Mouse (Mus musculus) CH12.LX (cell line): ENCODE data around the gene Zmynd8. TPM values are rescaled to one million over a fixed set of nuclear protein-coding genes. Genes with fewer than 3 reads are reported as not detected.

Experiments used
- DNase-seq: peaks from one replicate; pipeline ENCODE4 v3.0.0-alpha.2; 2013; ENCODE audit errors: extremely low read depth
- H3K27ac ChIP-seq: 2 replicates; pipeline ENCODE4 v1.5.1; 2012; ENCODE audit warnings: low read depth, mild to moderate bottlenecking, control low read depth, moderate library complexity; ENCODE audit not compliant: insufficient read depth
- H3K27me3 ChIP-seq: replicated peaks from 2 replicates; pipeline ENCODE3; 2012; ENCODE audit warnings: inconsistent platforms
- H3K36me3 ChIP-seq, 2 experiments: replicated peaks in 1 of 2; 2 replicates each; pipeline versions ENCODE3 to v1.6.1; 2012; ENCODE audit warnings: inconsistent platforms in 1 of 2, low read length in 1 of 2, mild to moderate bottlenecking in 1 of 2, mixed read lengths in 1 of 2, moderate library complexity in 1 of 2; ENCODE audit not compliant: control insufficient read depth in 1 of 2, insufficient read depth in 1 of 2
- H3K4me1 ChIP-seq, 2 experiments: 2 replicates each; pipeline ENCODE4 v1.6.1; 2012; ENCODE audit warnings: inconsistent platforms in 1 of 2, moderate library complexity in 1 of 2; ENCODE audit not compliant: insufficient read depth in 2 of 2, control insufficient read depth in 1 of 2
- H3K4me2 ChIP-seq: 2 replicates; pipeline ENCODE4 v1.6.1; 2012; ENCODE audit warnings: low read depth, mild to moderate bottlenecking, control low read depth; ENCODE audit not compliant: poor library complexity, insufficient read depth, severe bottlenecking
- H3K4me3 ChIP-seq, 3 experiments: fragments of 150-350 bp in 1 of 3; sonication (generic) in 1 of 3; replicated peaks in 1 of 3; 2 replicates each; pipeline versions ENCODE3 to v1.5.1; 2011 to 2012; ENCODE audit warnings: low read depth in 2 of 3, low read length in 2 of 3, mild to moderate bottlenecking in 2 of 3, moderate library complexity in 2 of 3, control low read depth in 1 of 3, improper control_type of control experiment in 1 of 3, inconsistent platforms in 1 of 3, mixed read lengths in 1 of 3; ENCODE audit not compliant: poor library complexity in 1 of 3
- H3K79me2 ChIP-seq: replicated peaks from 2 replicates; pipeline ENCODE4 v1.6.1; 2012; ENCODE audit warnings: mild to moderate bottlenecking, moderate library complexity; ENCODE audit not compliant: control insufficient read depth, poor library complexity, insufficient read depth, severe bottlenecking; ENCODE audit errors: extremely low read depth
- H3K9ac ChIP-seq: 2 replicates; pipeline ENCODE4 v1.6.1; 2012; ENCODE audit warnings: low read depth, mild to moderate bottlenecking, control low read depth, moderate library complexity; ENCODE audit not compliant: insufficient read depth
- H3K9me3 ChIP-seq: replicated peaks from 2 replicates; pipeline ENCODE3; 2012; ENCODE audit warnings: low read length, inconsistent platforms, mixed read lengths
- BHLHE40 ChIP-seq: IDR thresholded peaks from 2 replicates; pipeline ENCODE4 v1.6.1; 2011; ENCODE audit warnings: mild to moderate bottlenecking, low read depth, low read length, improper control_type of control experiment
- CHD1 ChIP-seq: IDR thresholded peaks from 2 replicates; pipeline ENCODE4 v1.6.1; 2012; ENCODE audit warnings: low read depth, low read length, improper control_type of control experiment, inconsistent platforms
- CHD2 ChIP-seq: IDR thresholded peaks from 2 replicates; pipeline ENCODE4 v1.6.1; 2011; ENCODE audit warnings: low read length, improper control_type of control experiment
- CTCF ChIP-seq, 2 experiments: IDR thresholded peaks in 1 of 2; conservative IDR thresholded peaks in 1 of 2; 2 replicates each; pipeline ENCODE4 v1.5.1; 2011 to 2012; ENCODE audit warnings: low read depth in 2 of 2, low read length in 2 of 2, improper control_type of control experiment in 1 of 2, inconsistent platforms in 1 of 2, mild to moderate bottlenecking in 1 of 2, moderate library complexity in 1 of 2
- E2F4 ChIP-seq: IDR thresholded peaks from 2 replicates; pipeline ENCODE4 v1.6.1; 2011; ENCODE audit warnings: low read depth, low read length, improper control_type of control experiment; ENCODE audit not compliant: insufficient replicate concordance
- ELF1 ChIP-seq: IDR thresholded peaks from 2 replicates; pipeline ENCODE4 v1.6.1; 2014; ENCODE audit warnings: low read depth, mild to moderate bottlenecking, inconsistent platforms, low read length, improper control_type of control experiment
- EP300 ChIP-seq: IDR thresholded peaks from 2 replicates; pipeline ENCODE4 v1.6.1; 2011; ENCODE audit warnings: low read length, improper control_type of control experiment
- ETS1 ChIP-seq: conservative IDR thresholded peaks from 2 replicates; pipeline ENCODE4 v1.6.1; 2012; ENCODE audit warnings: low read depth, mild to moderate bottlenecking, inconsistent platforms, low read length, improper control_type of control experiment, moderate library complexity
- GABPA ChIP-seq: IDR thresholded peaks from 2 replicates; pipeline ENCODE4 v1.6.1; 2012; ENCODE audit warnings: low read depth, low read length, improper control_type of control experiment, inconsistent platforms; ENCODE audit not compliant: insufficient replicate concordance
- IRF4 ChIP-seq: IDR thresholded peaks from 2 replicates; pipeline ENCODE4 v1.6.1; 2014; ENCODE audit warnings: low read depth, mild to moderate bottlenecking, inconsistent platforms, low read length, improper control_type of control experiment
- JUN ChIP-seq: IDR thresholded peaks from 2 replicates; pipeline ENCODE4 v1.6.1; 2011; ENCODE audit warnings: low read depth, mild to moderate bottlenecking, low read length, improper control_type of control experiment, moderate library complexity; ENCODE audit not compliant: insufficient read depth
- JUND ChIP-seq: conservative IDR thresholded peaks from 2 replicates; pipeline ENCODE4 v1.6.1; 2011; ENCODE audit warnings: low read depth, low read length, improper control_type of control experiment
- KAT2A ChIP-seq: IDR thresholded peaks from 2 replicates; pipeline ENCODE4 v1.6.1; 2012; ENCODE audit warnings: low read length, improper control_type of control experiment, inconsistent platforms; ENCODE audit not compliant: insufficient replicate concordance
- MAFK ChIP-seq: IDR thresholded peaks from 2 replicates; pipeline ENCODE4 v1.6.1; 2011; ENCODE audit warnings: low read length, improper control_type of control experiment; ENCODE audit not compliant: insufficient replicate concordance
- MAX ChIP-seq: IDR thresholded peaks from 2 replicates; pipeline ENCODE4 v1.6.1; 2011; ENCODE audit warnings: low read length, improper control_type of control experiment
- MAZ ChIP-seq: IDR thresholded peaks from 2 replicates; pipeline ENCODE4 v1.6.1; 2012; ENCODE audit warnings: low read depth, mild to moderate bottlenecking, inconsistent platforms, low read length, improper control_type of control experiment, moderate library complexity
- MEF2A ChIP-seq: IDR thresholded peaks from 2 replicates; pipeline ENCODE4 v1.6.1; 2014; ENCODE audit warnings: low read depth, mild to moderate bottlenecking, inconsistent platforms, low read length, improper control_type of control experiment, borderline replicate concordance
- MXI1 ChIP-seq: IDR thresholded peaks from 2 replicates; pipeline ENCODE4 v1.6.1; 2011; ENCODE audit warnings: mild to moderate bottlenecking, low read depth, low read length, improper control_type of control experiment
- MYC ChIP-seq: IDR thresholded peaks from 2 replicates; pipeline ENCODE4 v1.6.1; 2011; ENCODE audit warnings: low read depth, mild to moderate bottlenecking, improper control_type of control experiment, low read length
- NRF1 ChIP-seq: IDR thresholded peaks from 2 replicates; pipeline ENCODE4 v1.6.1; 2014; ENCODE audit warnings: low read depth, mild to moderate bottlenecking, inconsistent platforms, low read length, improper control_type of control experiment, moderate library complexity
- PAX5 ChIP-seq: IDR thresholded peaks from 2 replicates; pipeline ENCODE4 v1.6.1; 2012; ENCODE audit warnings: low read length, inconsistent platforms, mixed read lengths
- POLR2A ChIP-seq: IDR thresholded peaks from 2 replicates; pipeline ENCODE4 v1.6.1; 2011; ENCODE audit warnings: low read depth, mild to moderate bottlenecking, improper control_type of control experiment, low read length
- POLR2AphosphoS2 ChIP-seq: IDR thresholded peaks from 2 replicates; pipeline ENCODE4 v1.6.1; 2011; ENCODE audit warnings: low read depth, low read length, improper control_type of control experiment
- RAD21 ChIP-seq: IDR thresholded peaks from 2 replicates; pipeline ENCODE4 v1.6.1; 2011; ENCODE audit warnings: low read depth, mild to moderate bottlenecking, low read length, improper control_type of control experiment, moderate library complexity
- RCOR1 ChIP-seq: conservative IDR thresholded peaks from 2 replicates; pipeline ENCODE4 v1.6.1; 2012; ENCODE audit warnings: low read depth, mild to moderate bottlenecking, inconsistent platforms, low read length, improper control_type of control experiment
- SIN3A ChIP-seq: IDR thresholded peaks from 2 replicates; pipeline ENCODE4 v1.6.1; 2012; ENCODE audit warnings: low read length, improper control_type of control experiment, inconsistent platforms
- SMC3 ChIP-seq: IDR thresholded peaks from 2 replicates; pipeline ENCODE4 v1.6.1; 2011; ENCODE audit warnings: low read depth, low read length, improper control_type of control experiment
- TBP ChIP-seq: conservative IDR thresholded peaks from 2 replicates; pipeline ENCODE4 v1.6.1; 2011; ENCODE audit warnings: low read depth, low read length, improper control_type of control experiment
- TCF12 ChIP-seq: IDR thresholded peaks from 2 replicates; pipeline ENCODE4 v1.6.1; 2014; ENCODE audit warnings: low read depth, mild to moderate bottlenecking, inconsistent platforms, low read length, improper control_type of control experiment
- UBTF ChIP-seq: IDR thresholded peaks from 2 replicates; pipeline ENCODE4 v1.6.1; 2012; ENCODE audit warnings: low read depth, mild to moderate bottlenecking, inconsistent platforms, low read length, improper control_type of control experiment, moderate library complexity
- USF1 ChIP-seq: IDR thresholded peaks from 2 replicates; pipeline ENCODE4 v1.6.1; 2014; ENCODE audit warnings: low read depth, mild to moderate bottlenecking, inconsistent platforms, low read length, improper control_type of control experiment
- USF2 ChIP-seq: conservative IDR thresholded peaks from 2 replicates; pipeline ENCODE4 v1.6.1; 2011; ENCODE audit warnings: low read depth, low read length, improper control_type of control experiment
- ZC3H11A ChIP-seq: IDR thresholded peaks from 2 replicates; pipeline ENCODE4 v1.6.1; 2012; ENCODE audit warnings: low read depth, mild to moderate bottlenecking, inconsistent platforms, low read length, improper control_type of control experiment
- ZKSCAN1 ChIP-seq: IDR thresholded peaks from 2 replicates; pipeline ENCODE4 v1.6.1; 2012; ENCODE audit warnings: low read depth, inconsistent platforms, low read length, improper control_type of control experiment, borderline replicate concordance
- ZMIZ1 ChIP-seq: IDR thresholded peaks from 2 replicates; pipeline ENCODE4 v1.6.1; 2012; ENCODE audit warnings: low read depth, mild to moderate bottlenecking, inconsistent platforms, low read length, improper control_type of control experiment
- ZNF384 ChIP-seq: IDR thresholded peaks from 2 replicates; pipeline ENCODE4 v1.6.1; 2012; ENCODE audit warnings: low read depth, low read length, improper control_type of control experiment, inconsistent platforms
- dilution Hi-C: fragments of 300-500 bp; cut with MboI; formaldehyde crosslinking; loops from 2 replicates; pipeline ENCODE4 v1.14.3; 2020; ENCODE audit warnings: low sequenced_read_pairs; ENCODE audit not compliant: extremely low pct_unique_long_range_greater_than_20kb, extremely low pct_ligation_motif_present
- in situ Hi-C: fragments of 300-500 bp; cut with MboI; formaldehyde crosslinking; loops from 3 replicates; pipeline ENCODE4 v1.14.3; 2019; ENCODE audit warnings: low sequenced_read_pairs, low pct_ligation_motif_present, low pct_unique_long_range_greater_than_20kb, mixed read lengths
- polyA plus RNA-seq: library from polyadenylated mRNA; unstranded; fragments of >175 nt; gene quantifications from 2 replicates; pipeline ENCODE4 v1.2.1, GENCODE M21; 2012; ENCODE audit warnings: low read depth; ENCODE audit not compliant: insufficient read length
- total RNA-seq, 2 experiments: library from RNA; depleted of rRNA; stranded (reverse); fragments of 300-350 nt in 1 of 2; fragments of >200 nt in 1 of 2; gene quantifications; 2 replicates each; pipeline ENCODE4 v1.2.3; 2012 to 2014

The Zmynd8 gene
- total and polyA plus RNA-seq, 3 experiments, result 33.6 to 84.5 (median 35.1) TPM

- peak; percentile 64; the same call in 1 of the 2 replicates for TF ChIP-seq MAX
- 0 out of 2 replicates have a peak, but pooled peaks have one; percentile 5 for TF ChIP-seq ZNF384
- peak; percentile 20; the same call in 1 of the 2 replicates for TF ChIP-seq POLR2A
- peak; percentile 79 for TF ChIP-seq MYC
- TF ChIP-seq KAT2A, result no peak
- no peak for TF ChIP-seq POLR2AphosphoS2
- TF ChIP-seq TBP, result no peak
- no peak for TF ChIP-seq MAZ
- TF ChIP-seq ETS1, result no peak; the same call in 1 of the 2 replicates
- TF ChIP-seq UBTF, result no peak
Measured at GRCm38 (mm10) chr2:165788796-165789195, 110.0 kb downstream of the Zmynd8 start (continued).

- Histone ChIP-seq H3K4me1 (peaks cover 38 to 70% of the 10 kb centered on the region in 2 experiments), H3K27ac (peak overlapping the region; percentile 98), H3K4me3 (no peak overlapping the region), H3K9ac (no peak overlapping the region; the same call in 1 of the 2 replicates), H3K9me3 (no peaks in the 10 kb centered on the region), H3K4me2 (peak overlapping the region; percentile 26; the same call in 1 of the 2 replicates), H3K27me3 (no peaks in the 10 kb centered on the region), H3K79me2 (peaks cover 23% of the 10 kb centered on the region), H3K36me3 (peaks cover 76 to 94% of the 10 kb centered on the region in 2 experiments)
- dilution Hi-C loops (no loop called here), in situ Hi-C loops (loop anchor here (25.0 kb wide), 1 partner anchor 249 kb away; no protein-coding TSS in a partner anchor)
- DNase-seq, result peak; percentile 75
- TF ChIP-seq EP300 (peak; percentile 68), MAFK (peak; percentile 74), NRF1 (0 out of 2 replicates have a peak, but pooled peaks have one; percentile 40), CHD1 (no peak), CTCF (conservative IDR thresholded peaks at IDR 0.05 in 1 of 2, IDR thresholded peaks at IDR 0.05 in 1 of 2; ENCODE audit: low read depth in 2 of 2, low read length in 2 of 2) (no peak), SIN3A (peak; percentile 72), MYC (0 out of 2 replicates have a peak, but pooled peaks have one; percentile 14), MAX (no peak; the same call in 1 of the 2 replicates), ZKSCAN1 (no peak), ZMIZ1 (no peak), PAX5 (no peak), MAZ (peak; percentile 95), JUND (no peak), GABPA (no peak), TCF12 (peak; percentile 79), ZNF384 (no peak), USF1 (no peak), UBTF (peak; percentile 93), ETS1 (peak; percentile 72), RCOR1 (no peak; the same call in 1 of the 2 replicates), USF2 (no peak), E2F4 (no peak), JUN (no peak), POLR2AphosphoS2 (no peak), POLR2A (no peak), RAD21 (no peak), IRF4 (peak; percentile 82), MXI1 (peak; percentile 63; the same call in 1 of the 2 replicates), SMC3 (no peak), ZC3H11A (no peak), CHD2 (0 out of 2 replicates have a peak, but pooled peaks have one; percentile 41), MEF2A (peak; percentile 73; the same call in 1 of the 2 replicates), BHLHE40 (peak; percentile 64), ELF1 (peak; percentile 50; the same call in 1 of the 2 replicates)
Measured at GRCm38 (mm10) chr2:165788005-165788404, 110.8 kb downstream of the Zmynd8 start.
